Mouse (Mus musculus): Measurements from ENCODE around the gene Slc1a6. TPM values are rescaled to one million over a fixed set of nuclear protein-coding genes. Genes with fewer than 3 reads are reported as not detected.
"Not testable (repeated sequence)": the region's sequence is repeated elsewhere in the genome, so short reads cannot be mapped to it uniquely, and the experiment has no call there.

Slc1a6 gene
- polyA plus RNA-seq, 1 experiment from 2014 or later: 2.6 TPM

- H3K27me3 ChIP-seq: no peaks in the 10 kb centered on the region
- WGBS: 63% methylated on average over 9 of the region's 9 CpGs
- H3K4me3 ChIP-seq: peak overlapping the region; percentile 65
- no peaks in the 10 kb centered on the region for H3K36me3 ChIP-seq
- H3K4me2 ChIP-seq: peak overlapping the region; percentile 98
- H3K4me1 ChIP-seq: peaks cover 15% of the 10 kb centered on the region
- H3K9me3 ChIP-seq: no peaks in the 10 kb centered on the region
- no peak for ATAC-seq (ENCODE audit: insufficient number of reproducible peaks, insufficient read depth, low FRiP score, low TSS enrichment, low read depth)
- peak overlapping the region; percentile 78 for H3K9ac ChIP-seq
- no peak overlapping the region for H3K27ac ChIP-seq
Observed at GRCm38 (mm10) chr10:78779527-78779926, 769 bp upstream of the Slc1a6 start.

DNA sequence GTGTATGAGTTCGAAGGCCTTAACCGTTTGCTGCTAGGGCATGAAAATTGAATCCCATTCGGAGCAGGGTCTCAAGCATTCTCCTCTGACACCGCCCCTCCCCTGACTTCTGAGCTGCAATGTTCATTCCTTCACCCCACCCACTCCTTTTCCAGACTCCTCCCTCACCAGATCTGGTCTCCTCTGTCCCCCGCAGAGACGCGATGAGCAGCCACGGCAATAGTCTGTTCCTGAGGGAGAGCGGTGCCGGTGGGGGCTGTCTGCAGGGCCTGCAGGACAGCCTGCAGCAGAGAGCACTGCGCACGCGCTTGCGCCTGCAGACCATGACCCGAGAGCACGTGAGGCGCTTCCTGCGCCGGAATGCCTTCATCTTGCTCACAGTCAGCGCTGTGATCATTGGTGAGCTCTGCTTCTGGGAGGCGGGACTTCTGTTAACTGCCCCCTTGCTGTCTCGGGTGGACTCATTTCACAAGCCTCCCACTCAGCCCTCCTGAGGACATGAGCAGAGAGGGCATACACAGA, 7.3 kb downstream of the Slc1a6 start:
- ATAC-seq (ENCODE audit: insufficient number of reproducible peaks, insufficient read depth, low FRiP score, low TSS enrichment, low read depth): peak; percentile 89
- no peaks in the 10 kb centered on the region for H3K27me3 ChIP-seq
- WGBS: 3% methylated on average over 22 of the region's 22 CpGs

GRCm38 (mm10) chr10:78790561-78790960, 10.3 kb downstream of the Slc1a6 start:
- Histone ChIP-seq H3K4me3 (no peak overlapping the region), H3K36me3 (no peaks in the 10 kb centered on the region), H3K27ac (no peak overlapping the region), H3K9me3 (no peaks in the 10 kb centered on the region), H3K4me2 (no peak overlapping the region), H3K4me1 (peaks cover 2% of the 10 kb centered on the region; the same call in 1 of the 2 replicates), H3K9ac (no peak overlapping the region), H3K27me3 (no peaks in the 10 kb centered on the region)
- 31% methylated on average over 1 of the region's 1 CpGs for whole genome bisulfite sequencing
- no peak for ATAC-seq (ENCODE audit: insufficient number of reproducible peaks, insufficient read depth, low FRiP score, low TSS enrichment, low read depth)

More for the DNA sequence above, 7.3 kb downstream of the Slc1a6 start:
- peak overlapping the region; percentile 68 for H3K4me2 ChIP-seq
- H3K4me1 ChIP-seq: peaks cover 2% of the 10 kb centered on the region; the same call in 1 of the 2 replicates
- no peaks in the 10 kb centered on the region for H3K36me3 ChIP-seq
- peak overlapping the region; percentile 73 for H3K27ac ChIP-seq
- H3K9me3 ChIP-seq: no peaks in the 10 kb centered on the region
- peak overlapping the region; percentile 53 for H3K4me3 ChIP-seq
- peak overlapping the region; percentile 75 for H3K9ac ChIP-seq

DNA sequence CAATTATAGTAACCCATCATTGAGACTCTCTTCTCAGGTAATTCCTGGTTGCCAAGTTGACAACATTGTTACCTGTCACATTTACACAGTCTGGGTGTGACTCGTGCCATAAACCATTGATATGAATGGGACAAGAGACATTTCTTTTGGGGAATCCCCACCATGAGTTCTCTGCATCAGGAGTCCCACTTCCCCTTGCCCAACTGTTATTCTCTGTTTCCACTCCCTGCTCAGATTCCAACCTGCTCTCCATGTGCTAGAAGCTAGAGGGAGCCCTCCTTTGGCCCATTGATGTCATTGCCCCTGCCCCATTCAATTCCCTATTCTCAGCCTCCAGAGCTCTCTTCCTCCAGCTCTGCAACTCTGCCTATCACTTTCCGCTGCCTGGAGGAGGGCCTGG, 21.2 kb downstream of the Slc1a6 start:
- Histone ChIP-seq H3K9me3 (no peaks in the 10 kb centered on the region), H3K27ac (no peak overlapping the region), H3K4me2 (no peak overlapping the region), H3K27me3 (no peaks in the 10 kb centered on the region), H3K9ac (no peak overlapping the region), H3K4me1 (no peaks in the 10 kb centered on the region), H3K4me3 (no peak overlapping the region), H3K36me3 (no peaks in the 10 kb centered on the region; the same call in 1 of the 2 replicates)
- ATAC-seq (ENCODE audit: insufficient number of reproducible peaks, insufficient read depth, low FRiP score, low TSS enrichment, low read depth): no peak
- 83% methylated on average over 2 of the region's 2 CpGs for WGBS

DNA sequence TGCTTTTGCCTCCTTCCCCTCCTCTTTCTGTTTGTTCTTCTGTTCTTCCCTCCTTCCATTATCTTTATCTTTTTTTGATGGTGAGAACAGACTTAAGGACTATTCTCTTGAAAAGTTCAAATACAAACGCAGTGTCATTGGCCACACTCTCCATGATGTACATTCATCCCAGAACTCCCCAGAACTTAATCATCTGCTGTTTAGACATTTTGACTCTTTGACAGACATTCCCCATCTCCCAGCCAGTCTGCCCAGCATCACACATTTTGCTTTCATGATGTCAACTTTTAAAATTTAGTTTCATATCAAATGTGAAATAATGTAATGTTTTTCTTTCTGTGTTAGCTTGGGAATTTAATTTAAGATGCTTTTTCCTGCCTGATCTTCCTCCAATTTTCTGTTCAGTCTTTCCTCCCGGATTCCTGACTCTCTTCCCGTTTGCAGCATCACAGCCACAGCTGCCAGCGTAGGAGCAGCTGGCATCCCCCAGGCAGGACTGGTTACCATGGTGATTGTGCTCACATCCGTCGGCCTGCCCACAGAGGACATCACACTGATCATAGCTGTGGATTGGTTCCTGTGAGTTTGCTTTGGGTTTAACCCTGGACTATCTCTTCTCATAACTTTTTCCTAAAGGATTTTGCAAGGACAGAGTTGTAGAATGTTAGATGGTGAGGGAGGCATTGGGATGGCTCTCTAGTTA, 32.2 kb downstream of the Slc1a6 start:
- H3K4me1 ChIP-seq: no peaks in the 10 kb centered on the region
- H3K27ac ChIP-seq: no peak overlapping the region
- no peaks in the 10 kb centered on the region for H3K9me3 ChIP-seq
- no peak for ATAC-seq (ENCODE audit: insufficient number of reproducible peaks, insufficient read depth, low FRiP score, low TSS enrichment, low read depth)
- H3K4me3 ChIP-seq: no peak overlapping the region
- no peak overlapping the region for H3K9ac ChIP-seq
- WGBS: 64% methylated on average over 6 of the region's 6 CpGs
- H3K27me3 ChIP-seq: no peaks in the 10 kb centered on the region
- no peak overlapping the region for H3K4me2 ChIP-seq
- H3K36me3 ChIP-seq: no peaks in the 10 kb centered on the region

DNA sequence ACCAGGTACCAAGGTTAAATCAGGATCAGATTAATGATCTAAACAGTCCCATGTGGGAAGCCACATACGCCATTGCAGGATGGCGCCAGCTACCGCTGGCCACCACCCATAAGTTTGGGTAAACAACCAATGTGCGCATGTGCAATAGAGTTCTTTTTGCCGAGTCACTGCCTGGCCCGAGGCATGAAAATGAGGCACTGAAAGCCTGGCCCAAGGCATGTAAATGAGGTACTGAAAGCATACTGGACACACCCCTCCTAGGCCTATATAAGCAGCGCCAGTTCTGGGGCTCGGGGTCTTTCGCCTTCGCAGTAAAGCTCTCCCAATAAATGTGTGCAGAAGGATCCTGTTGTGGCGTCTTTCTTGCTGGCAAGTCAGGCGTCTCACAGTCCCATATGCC, 60.2 kb downstream of the Slc1a6 start:
- H3K4me1 ChIP-seq; H3K9me3 ChIP-seq; H3K4me3 ChIP-seq; H3K27me3 ChIP-seq; ATAC-seq (ENCODE audit: insufficient number of reproducible peaks, insufficient read depth, low FRiP score, low TSS enrichment, low read depth); H3K27ac ChIP-seq; H3K9ac ChIP-seq; H3K4me2 ChIP-seq; H3K36me3 ChIP-seq: not testable (repeated sequence)
- WGBS: 88% methylated on average over 12 of the region's 12 CpGs

DNA sequence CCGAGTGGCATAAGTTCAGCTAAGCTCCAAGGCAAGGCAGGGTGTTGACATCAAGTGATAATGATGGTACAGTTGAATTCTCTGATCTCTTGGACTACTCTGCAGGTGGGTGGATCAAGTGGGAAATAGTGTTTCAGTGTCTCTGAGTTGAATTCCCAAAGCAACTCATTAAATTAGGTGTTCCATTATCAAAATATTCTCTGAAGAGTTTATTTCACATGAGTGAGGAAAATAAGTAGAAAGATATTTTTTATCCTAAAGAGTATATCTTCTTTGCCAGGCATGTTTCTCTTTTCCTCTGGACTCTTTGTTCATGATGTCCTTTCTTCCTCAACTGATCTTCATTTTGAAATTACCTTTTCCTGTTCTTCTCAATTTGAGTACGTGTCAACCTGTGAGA, 71.8 kb downstream of the Slc1a6 start, which contains the start of gene Olfr1356:
Olfr1356 (minus strand) TSS at position 101 of the 400 bp plus-strand sequence.
- Histone ChIP-seq H3K9me3 (no peaks in the 10 kb centered on the region), H3K9ac (no peak within 1 kb of the TSS), H3K27me3 (no peaks in the 10 kb centered on the region), H3K4me1 (no peaks in the 10 kb centered on the region), H3K36me3 (no peaks in the 10 kb centered on the region), H3K4me3 (no peak within 1 kb of the TSS), H3K27ac (no peak within 1 kb of the TSS), H3K4me2 (no peak within 1 kb of the TSS)
- ATAC-seq (ENCODE audit: insufficient number of reproducible peaks, insufficient read depth, low FRiP score, low TSS enrichment, low read depth): no peak
- 85% methylated on average over 2 of the region's 2 CpGs for WGBS

Other genes starting within 250 kb of the Slc1a6 start
- gene Ilvbl, start 206.2 kb upstream of the Slc1a6 start, polyA plus RNA-seq (2015; fragmentation: Nextera tagmentation; extraction: Ambion mirVana): 60.4 and 62.9 TPM in 2 replicates
- 22.4 and 22.6 TPM in 2 replicates for gene Syde1, start 188.5 kb upstream of the Slc1a6 start, polyA plus RNA-seq (2015; fragmentation: Nextera tagmentation; extraction: Ambion mirVana)
- gene Olfr1357, start 162.4 kb upstream of the Slc1a6 start, polyA plus RNA-seq (2015; fragmentation: Nextera tagmentation; extraction: Ambion mirVana): not detected in 2 replicates
- 0.77 and 0.98 TPM in 2 replicates for gene Casp14, start 62.2 kb upstream of the Slc1a6 start, polyA plus RNA-seq (2015; fragmentation: Nextera tagmentation; extraction: Ambion mirVana)
- gene Ccdc105, start 27.4 kb upstream of the Slc1a6 start, polyA plus RNA-seq (2015; fragmentation: Nextera tagmentation; extraction: Ambion mirVana): 0.17 and 0.20 TPM in 2 replicates
- gene Olfr1356, start 71.7 kb downstream of the Slc1a6 start, polyA plus RNA-seq (2015; fragmentation: Nextera tagmentation; extraction: Ambion mirVana): not detected in 2 replicates
- not detected in 2 replicates for gene Olfr1355, start 95.0 kb downstream of the Slc1a6 start, polyA plus RNA-seq (2015; fragmentation: Nextera tagmentation; extraction: Ambion mirVana)
- gene Olfr1354, start 132.7 kb downstream of the Slc1a6 start, polyA plus RNA-seq (2015; fragmentation: Nextera tagmentation; extraction: Ambion mirVana): not detected in 2 replicates
- gene Olfr8, start 170.1 kb downstream of the Slc1a6 start, polyA plus RNA-seq (2015; fragmentation: Nextera tagmentation; extraction: Ambion mirVana): not detected in 2 replicates
- gene Olfr1353, start 182.8 kb downstream of the Slc1a6 start, polyA plus RNA-seq (2015; fragmentation: Nextera tagmentation; extraction: Ambion mirVana): not detected in 2 replicates
- gene Olfr1352, start 200.6 kb downstream of the Slc1a6 start, polyA plus RNA-seq (2015; fragmentation: Nextera tagmentation; extraction: Ambion mirVana): 0.17 TPM in 1 of 2 replicates, not detected in the other
- not detected in 2 replicates for gene Olfr1351, start 232.0 kb downstream of the Slc1a6 start, polyA plus RNA-seq (2015; fragmentation: Nextera tagmentation; extraction: Ambion mirVana)
- 0.31 TPM in 1 of 2 replicates, not detected in the other for gene Olfr57, start 248.2 kb downstream of the Slc1a6 start, polyA plus RNA-seq (2015; fragmentation: Nextera tagmentation; extraction: Ambion mirVana)

All from embryonic facial prominence, embryonic 13.5 days (tissue).